Mouse (Mus musculus) MEL (cell line): Measurements from ENCODE around the gene Gm10961. TPM values are rescaled to one million over a fixed set of nuclear protein-coding genes. Genes with fewer than 3 reads are reported as not detected.
A peak's percentile ranks its signal among the peaks of the same experiment; 100 is the strongest.

ENCODE experiments used
- DNase-seq: peaks from one replicate; pipeline ENCODE4 v3.0.0; 2011; ENCODE audit warnings: low read depth, low spot score
- H3K27ac ChIP-seq: 2 replicates; pipeline ENCODE4 v1.5.1; 2012; ENCODE audit warnings: low read depth, mild to moderate bottlenecking, control low read depth, low read length, moderate library complexity; ENCODE audit not compliant: control insufficient read depth
- H3K27me3 ChIP-seq, 2 experiments: fragments of 150-350 bp in 1 of 2; sonication (generic) in 1 of 2; 2 replicates each; pipeline ENCODE4 v1.6.1; 2012; ENCODE audit warnings: low read length in 2 of 2, mild to moderate bottlenecking in 2 of 2, improper control_type of control experiment in 1 of 2, moderate library complexity in 1 of 2; ENCODE audit not compliant: insufficient read depth in 2 of 2, control insufficient read depth in 1 of 2
- H3K36me3 ChIP-seq, 2 experiments: 2 replicates each; pipeline ENCODE4 v1.6.1; 2012 to 2014; ENCODE audit warnings: low read length in 2 of 2, improper control_type of control experiment in 1 of 2, inconsistent platforms in 1 of 2, mild to moderate bottlenecking in 1 of 2; ENCODE audit not compliant: insufficient read depth in 2 of 2, control insufficient read depth in 1 of 2
- H3K4me1 ChIP-seq, 2 experiments: fragments of 150-350 bp in 1 of 2; sonication (generic) in 1 of 2; 2 replicates each; pipeline ENCODE4 v1.6.1; 2012; ENCODE audit warnings: low read length in 2 of 2, improper control_type of control experiment in 1 of 2, mild to moderate bottlenecking in 1 of 2; ENCODE audit not compliant: insufficient read depth in 2 of 2, control insufficient read depth in 1 of 2
- H3K4me3 ChIP-seq, 2 experiments: fragments of 150-350 bp in 1 of 2; sonication (generic) in 1 of 2; 2 replicates each; pipeline ENCODE4 v1.5.1; 2012; ENCODE audit warnings: low read depth in 2 of 2, low read length in 2 of 2, mild to moderate bottlenecking in 2 of 2, moderate library complexity in 2 of 2, control low read depth in 1 of 2, improper control_type of control experiment in 1 of 2; ENCODE audit not compliant: control insufficient read depth in 1 of 2, insufficient read depth in 1 of 2
- H3K79me2 ChIP-seq: 2 replicates; pipeline ENCODE4 v1.6.1; 2012; ENCODE audit warnings: mild to moderate bottlenecking, low read length, moderate library complexity; ENCODE audit not compliant: control insufficient read depth, poor library complexity, insufficient read depth
- H3K9ac ChIP-seq: 2 replicates; pipeline ENCODE4 v1.6.1; 2012; ENCODE audit warnings: low read depth, mild to moderate bottlenecking, control low read depth, low read length, moderate library complexity; ENCODE audit not compliant: control insufficient read depth, poor library complexity, severe bottlenecking
- H3K9me3 ChIP-seq: fragments of 150-350 bp; sonication (generic); replicated peaks from 2 replicates; pipeline ENCODE4 v1.6.1; 2012; ENCODE audit warnings: mild to moderate bottlenecking, low read length, improper control_type of control experiment, moderate library complexity; ENCODE audit not compliant: insufficient read depth
- BHLHE40 ChIP-seq: IDR thresholded peaks from 2 replicates; pipeline ENCODE4 v1.6.1; 2012; ENCODE audit warnings: low read depth, mild to moderate bottlenecking, inconsistent platforms, low read length, improper control_type of control experiment, borderline replicate concordance
- CHD2 ChIP-seq: IDR thresholded peaks from 2 replicates; pipeline ENCODE4 v1.6.1; 2011; ENCODE audit warnings: low read length, improper control_type of control experiment
- ELF1 ChIP-seq: IDR thresholded peaks from 2 replicates; pipeline ENCODE4 v1.6.1; 2014; ENCODE audit warnings: low read depth, mild to moderate bottlenecking, inconsistent platforms, low read length, improper control_type of control experiment, moderate library complexity
- EP300 ChIP-seq, 2 experiments: IDR thresholded peaks; 2 replicates each; pipeline ENCODE4 v1.6.1; 2011; ENCODE audit warnings: improper control_type of control experiment in 2 of 2, low read length in 2 of 2, low read depth in 1 of 2, mild to moderate bottlenecking in 1 of 2
- ETS1 ChIP-seq: IDR thresholded peaks from 2 replicates; pipeline ENCODE4 v1.6.1; 2012; ENCODE audit warnings: low read depth, mild to moderate bottlenecking, inconsistent platforms, low read length, improper control_type of control experiment, moderate library complexity
- GABPA ChIP-seq: IDR thresholded peaks from 2 replicates; pipeline ENCODE4 v1.6.1; 2012; ENCODE audit warnings: low read depth, mild to moderate bottlenecking, inconsistent platforms, low read length, improper control_type of control experiment, moderate library complexity
- GATA1 ChIP-seq: IDR thresholded peaks from 2 replicates; pipeline ENCODE4 v1.6.1; 2011; ENCODE audit warnings: low read depth, low read length, improper control_type of control experiment
- JUND ChIP-seq: IDR thresholded peaks from 2 replicates; pipeline ENCODE4 v1.6.1; 2011; ENCODE audit warnings: low read depth, mild to moderate bottlenecking, improper control_type of control experiment, low read length
- MAFK ChIP-seq: IDR thresholded peaks from 2 replicates; pipeline ENCODE4 v1.6.1; 2011; ENCODE audit warnings: low read depth, mild to moderate bottlenecking, low read length, improper control_type of control experiment, borderline replicate concordance
- MAX ChIP-seq: IDR thresholded peaks from 2 replicates; pipeline ENCODE4 v1.6.1; 2011; ENCODE audit warnings: low read length, improper control_type of control experiment
- MAZ ChIP-seq: IDR thresholded peaks from 2 replicates; pipeline ENCODE4 v1.6.1; 2012; ENCODE audit warnings: low read depth, mild to moderate bottlenecking, inconsistent platforms, low read length, improper control_type of control experiment
- MEF2A ChIP-seq: IDR thresholded peaks from 2 replicates; pipeline ENCODE4 v1.6.1; 2014; ENCODE audit warnings: low read depth, mild to moderate bottlenecking, inconsistent platforms, low read length, improper control_type of control experiment; ENCODE audit not compliant: poor library complexity, insufficient replicate concordance, severe bottlenecking; ENCODE audit errors: extremely low read depth
- MXI1 ChIP-seq: IDR thresholded peaks from 2 replicates; pipeline ENCODE4 v1.6.1; 2011; ENCODE audit warnings: mild to moderate bottlenecking, low read depth, low read length, improper control_type of control experiment
- MYC ChIP-seq: IDR thresholded peaks from 2 replicates; pipeline ENCODE4 v1.6.1; 2011; ENCODE audit warnings: low read depth, mild to moderate bottlenecking, low read length, improper control_type of control experiment, moderate library complexity
- NELFE ChIP-seq: IDR thresholded peaks from 2 replicates; pipeline ENCODE4 v1.6.1; 2011; ENCODE audit warnings: low read depth, low read length, improper control_type of control experiment
- NRF1 ChIP-seq: IDR thresholded peaks from 2 replicates; pipeline ENCODE4 v1.6.1; 2014; ENCODE audit warnings: low read depth, mild to moderate bottlenecking, inconsistent platforms, low read length, improper control_type of control experiment, moderate library complexity; ENCODE audit not compliant: poor library complexity, insufficient read depth, severe bottlenecking
- POLR2A ChIP-seq, 2 experiments: IDR thresholded peaks; 2 replicates each; pipeline ENCODE4 v1.6.1; 2011 to 2012; ENCODE audit warnings: low read length in 2 of 2, mild to moderate bottlenecking in 2 of 2, control low read depth in 1 of 2, improper control_type of control experiment in 1 of 2, low read depth in 1 of 2, moderate library complexity in 1 of 2; ENCODE audit not compliant: control insufficient read depth in 1 of 2, insufficient read depth in 1 of 2, poor library complexity in 1 of 2
- POLR2AphosphoS2 ChIP-seq: IDR thresholded peaks from 2 replicates; pipeline ENCODE4 v1.6.1; 2011; ENCODE audit warnings: low read length, improper control_type of control experiment
- POLR2AphosphoS5 ChIP-seq: IDR thresholded peaks from 2 replicates; pipeline ENCODE4 v1.6.1; 2012; ENCODE audit warnings: low read depth, borderline replicate concordance, mild to moderate bottlenecking, inconsistent platforms, low read length, moderate library complexity, mixed read lengths
- RAD21 ChIP-seq: IDR thresholded peaks from 2 replicates; pipeline ENCODE4 v1.6.1; 2011; ENCODE audit warnings: mild to moderate bottlenecking, low read depth, low read length, improper control_type of control experiment
- RCOR1 ChIP-seq: IDR thresholded peaks from 2 replicates; pipeline ENCODE4 v1.6.1; 2012; ENCODE audit warnings: low read depth, mild to moderate bottlenecking, inconsistent platforms, low read length, improper control_type of control experiment
- SMC3 ChIP-seq: IDR thresholded peaks from 2 replicates; pipeline ENCODE4 v1.6.1; 2011; ENCODE audit warnings: low read depth, low read length, improper control_type of control experiment
- TBP ChIP-seq: IDR thresholded peaks from 2 replicates; pipeline ENCODE4 v1.8.0; 2011; ENCODE audit warnings: low read depth, low read length, improper control_type of control experiment
- TCF12 ChIP-seq: IDR thresholded peaks from 2 replicates; pipeline ENCODE4 v1.6.1; 2014; ENCODE audit warnings: low read depth, mild to moderate bottlenecking, inconsistent platforms, low read length, improper control_type of control experiment, moderate library complexity
- USF1 ChIP-seq: IDR thresholded peaks from 2 replicates; pipeline ENCODE4 v1.6.1; 2014; ENCODE audit warnings: low read depth, mild to moderate bottlenecking, inconsistent platforms, low read length, improper control_type of control experiment, moderate library complexity
- USF2 ChIP-seq, 2 experiments: IDR thresholded peaks; 2 replicates each; pipeline ENCODE4 v1.6.1; 2011 to 2012; ENCODE audit warnings: improper control_type of control experiment in 2 of 2, low read length in 2 of 2, borderline replicate concordance in 1 of 2, inconsistent platforms in 1 of 2, low read depth in 1 of 2, mild to moderate bottlenecking in 1 of 2; ENCODE audit not compliant: insufficient read depth in 1 of 2
- ZC3H11A ChIP-seq: IDR thresholded peaks from 2 replicates; pipeline ENCODE4 v1.6.1; 2012; ENCODE audit warnings: low read depth, mild to moderate bottlenecking, inconsistent platforms, low read length, improper control_type of control experiment
- ZKSCAN1 ChIP-seq: IDR thresholded peaks from 2 replicates; pipeline ENCODE4 v1.6.1; 2012; ENCODE audit warnings: low read depth, mild to moderate bottlenecking, inconsistent platforms, low read length, improper control_type of control experiment, moderate library complexity
- ZNF384 ChIP-seq: IDR thresholded peaks from 2 replicates; pipeline ENCODE4 v1.6.1; 2012; ENCODE audit warnings: low read depth, mild to moderate bottlenecking, inconsistent platforms, low read length, improper control_type of control experiment
- polyA plus RNA-seq, 2 experiments: library from polyadenylated mRNA; stranded (reverse) in 1 of 2; unstranded in 1 of 2; fragments of >175 nt in 1 of 2; fragments of >200 nt in 1 of 2; gene quantifications; 2 replicates each; pipeline versions ENCODE4 v1.2.1 to v1.2.4; 2012; ENCODE audit warnings: low replicate concordance in 2 of 2, low read depth in 1 of 2; ENCODE audit not compliant: insufficient read length in 2 of 2, insufficient read depth in 1 of 2, missing spikeins in 1 of 2
- total RNA-seq: library from RNA; depleted of rRNA; stranded (reverse); fragments of 300-350 nt; gene quantifications from 2 replicates; pipeline ENCODE4 v1.2.3, GENCODE M21; 2012

Gene Gm10961
- total and polyA plus RNA-seq, 3 experiments = not detected

DNA sequence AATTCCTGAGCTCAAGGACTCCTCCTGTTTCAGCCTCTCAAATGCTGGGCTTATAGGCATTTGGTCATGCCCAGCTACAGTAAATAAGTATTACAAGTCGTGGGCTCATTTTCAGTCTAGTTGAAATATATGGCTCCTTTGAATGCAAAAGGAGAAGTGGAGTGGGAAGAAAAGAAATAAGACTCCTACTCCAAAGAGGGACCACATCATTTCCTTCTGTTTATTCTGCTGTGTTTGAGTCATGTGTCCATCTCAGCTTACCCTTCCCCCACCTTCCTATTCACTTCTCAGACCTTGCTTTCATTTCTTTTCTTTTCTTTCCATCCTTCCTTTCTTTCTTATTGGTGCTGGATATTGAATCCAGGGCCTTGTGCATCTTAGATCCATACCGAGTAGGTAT, 40.4 kb downstream of the Gm10961 start:
- TF ChIP-seq USF1 (peak; percentile 53; the same call in 1 of the 2 replicates), ETS1 (no peak), ZKSCAN1 (no peak), MEF2A (no peak), ELF1 (no peak), ZNF384 (no peak)
- Histone ChIP-seq H3K9ac (no peak overlapping the region), H3K79me2 (no peaks in the 10 kb centered on the region; the same call in 1 of the 2 replicates), H3K27me3 (no peaks in the 10 kb centered on the region), H3K36me3 (peaks cover 19 to 43% of the 10 kb centered on the region in 2 experiments), H3K4me1 (peaks cover 3 to 13% of the 10 kb centered on the region in 2 experiments; a peak in 3 of 4 replicates), H3K9me3 (no peaks in the 10 kb centered on the region), H3K27ac (peak overlapping the region; percentile 71), H3K4me3 (no peak overlapping the region)
- no peak for DNase-seq

DNA sequence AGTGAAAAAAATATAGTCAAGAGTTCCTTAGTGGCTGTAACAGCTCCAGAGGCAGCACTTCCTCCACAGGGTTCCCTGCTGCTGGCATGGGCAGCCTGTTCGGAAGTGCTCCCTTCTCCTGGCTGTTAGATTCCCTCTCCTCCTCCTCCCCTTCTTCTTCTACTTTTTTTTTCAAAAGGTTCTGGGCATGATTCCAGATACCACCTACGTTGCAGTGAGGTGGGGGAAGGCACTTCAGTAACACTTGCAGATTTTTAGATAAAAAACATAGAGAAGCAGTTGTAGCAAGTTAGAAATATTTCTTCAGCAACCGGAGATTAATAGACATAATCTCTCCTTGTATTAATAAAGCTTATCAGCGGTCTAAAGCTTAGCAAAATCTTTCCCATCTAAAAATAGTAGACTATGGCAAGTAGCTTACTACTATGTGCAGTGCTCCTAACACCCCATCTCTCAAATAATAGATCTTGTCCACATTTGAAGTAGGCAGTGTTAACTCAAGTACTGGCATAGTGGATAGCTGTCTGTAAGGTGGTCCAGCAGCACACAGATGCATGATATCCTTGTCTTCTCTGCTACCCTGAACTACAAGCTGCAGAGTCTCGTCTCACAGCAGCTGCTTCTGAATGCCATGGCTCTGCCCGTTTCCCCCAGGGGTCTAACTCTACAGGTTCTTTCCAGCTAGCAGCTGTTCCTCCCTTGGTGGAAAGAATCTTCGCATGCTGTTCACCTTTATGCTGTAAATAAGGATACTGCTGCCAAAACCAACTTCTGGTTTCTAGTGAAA, 49.9 kb downstream of the Gm10961 start:
- Histone ChIP-seq H3K9me3 (no peaks in the 10 kb centered on the region), H3K4me1 (peaks cover 18 to 32% of the 10 kb centered on the region in 2 experiments), H3K4me3 (peak overlapping the region; percentile 9 to 12; a peak in 1 of 4 replicates), H3K9ac (peak overlapping the region; percentile 34), H3K27me3 (no peaks in the 10 kb centered on the region), H3K27ac (peak overlapping the region; percentile 69), H3K36me3 (peaks cover 5 to 53% of the 10 kb centered on the region in 2 experiments; a peak in 3 of 4 replicates), H3K79me2 (peaks cover 27% of the 10 kb centered on the region)
- DNase-seq = peak; percentile 84
- TF ChIP-seq POLR2AphosphoS5 (no peak), RAD21 (no peak), ETS1 (peak; percentile 84), GATA1 (peak; percentile 74), POLR2A (IDR thresholded peaks at IDR 0.05; ENCODE audit: control insufficient read depth in 1 of 2, insufficient read depth in 1 of 2, low read depth in 1 of 2, low read length in 2 of 2, poor library complexity in 1 of 2) (no peak), USF2 (IDR thresholded peaks at IDR 0.05; ENCODE audit: borderline replicate concordance in 1 of 2, insufficient read depth in 1 of 2, low read depth in 1 of 2, low read length in 2 of 2) (no peak), RCOR1 (peak; percentile 91), EP300 (IDR thresholded peaks at IDR 0.05; ENCODE audit: low read depth in 1 of 2, low read length in 2 of 2) (peak; percentile 70 to 76), BHLHE40 (no peak), POLR2AphosphoS2 (no peak), MAX (peak; percentile 34; the same call in 1 of the 2 replicates), CHD2 (peak; percentile 33), SMC3 (no peak), TCF12 (0 out of 2 replicates have a peak, but pooled peaks have one; percentile 42), MYC (0 out of 2 replicates have a peak, but pooled peaks have one; percentile 41), MXI1 (peak; percentile 58; the same call in 1 of the 2 replicates), JUND (no peak), MAZ (peak; percentile 78; the same call in 1 of the 2 replicates), MAFK (no peak), TBP (no peak), ZKSCAN1 (no peak), ZNF384 (peak; percentile 98), NRF1 (no peak), GABPA (no peak), ZC3H11A (no peak), NELFE (no peak)
